Mouse (Mus musculus): Measurements from ENCODE around the gene Trappc10.

The Trappc10 gene

DNA sequence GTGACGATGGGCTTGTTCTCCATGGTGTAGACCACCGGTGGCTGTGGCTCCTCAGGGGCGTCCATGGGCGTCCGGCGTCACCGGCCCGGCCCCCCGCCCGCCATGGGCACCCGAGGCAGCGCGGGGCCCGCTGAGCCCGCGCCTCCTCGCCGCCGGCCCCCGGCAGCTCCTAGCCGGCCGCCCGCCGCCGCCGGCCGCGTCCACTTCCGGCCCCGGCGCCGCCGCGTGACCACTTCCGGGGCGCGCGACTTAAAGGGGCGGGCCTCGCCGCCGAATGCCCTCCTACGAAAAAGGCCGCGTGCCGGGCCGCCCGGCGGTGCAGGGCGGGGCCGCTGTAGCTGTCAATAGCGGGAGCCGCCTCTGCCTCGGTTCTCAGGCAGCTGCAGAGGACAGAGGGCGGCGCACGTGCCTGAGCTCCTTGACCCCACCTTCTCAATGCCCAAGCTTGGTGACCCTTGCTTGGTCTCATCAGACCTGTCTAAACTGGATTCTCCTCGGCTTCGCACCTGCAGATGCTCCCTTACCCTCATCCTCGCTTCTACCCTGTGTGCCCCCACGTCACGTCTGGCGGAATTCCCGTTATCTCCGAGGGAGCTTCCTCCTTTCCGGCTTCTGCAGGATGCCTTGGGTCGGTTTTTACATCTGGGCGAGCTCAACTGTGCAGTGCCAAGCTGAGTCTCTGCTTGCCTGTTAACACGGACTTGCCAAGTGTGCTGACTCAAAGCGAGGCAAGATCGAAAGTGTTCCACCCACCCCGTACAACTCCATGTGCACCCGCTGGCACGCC, at the start of gene Trappc10:
Gene Trappc10, minus strand, starts transcription at position 204 of the 787 bp plus-strand sequence.
- peak; percentile 93 for DNase-seq (ENCODE audit: low read depth)

DNA sequence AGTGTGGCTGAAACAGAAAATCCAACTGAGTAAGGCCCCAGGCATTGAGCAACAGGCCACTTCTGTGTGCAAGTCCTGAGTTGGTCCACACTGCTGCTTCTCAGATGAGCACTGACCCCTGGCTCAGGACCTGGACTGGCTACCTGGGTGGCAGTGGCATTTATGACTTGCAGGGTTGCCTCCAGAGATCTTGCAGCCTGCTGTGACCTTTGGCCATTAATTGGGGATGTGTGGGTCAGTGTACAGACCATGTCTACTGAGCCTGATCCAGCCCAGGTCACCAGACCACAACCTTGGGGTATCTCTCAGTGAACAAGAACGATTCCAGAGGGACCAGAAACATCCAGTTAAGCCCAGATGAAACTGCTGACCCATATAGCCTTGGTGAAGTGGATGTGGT, 49.1 kb upstream of the Trappc10 start:
- no peak for DNase-seq (ENCODE audit: low read depth)

DNA sequence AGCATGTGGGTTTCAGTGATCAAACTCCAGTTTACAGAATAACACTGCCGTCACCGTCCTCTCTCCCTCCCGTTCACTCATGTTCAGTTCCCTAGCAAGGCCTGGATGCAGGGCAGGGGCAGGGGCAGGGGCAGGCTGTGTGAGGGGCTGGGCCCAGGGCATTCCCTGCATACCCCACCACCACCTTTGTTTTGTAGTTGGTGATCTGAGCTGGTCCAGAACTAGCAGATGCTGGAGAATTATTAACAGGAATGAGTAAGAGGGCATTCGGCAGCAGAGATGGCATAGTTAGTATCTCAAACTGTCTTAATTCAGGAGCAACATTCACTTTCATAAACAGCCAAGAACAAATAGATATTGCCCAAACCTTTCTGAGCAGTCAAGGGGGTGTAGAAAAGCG, 47.9 kb upstream of the Trappc10 start:
- DNase-seq (ENCODE audit: low read depth), result no peak

DNA sequence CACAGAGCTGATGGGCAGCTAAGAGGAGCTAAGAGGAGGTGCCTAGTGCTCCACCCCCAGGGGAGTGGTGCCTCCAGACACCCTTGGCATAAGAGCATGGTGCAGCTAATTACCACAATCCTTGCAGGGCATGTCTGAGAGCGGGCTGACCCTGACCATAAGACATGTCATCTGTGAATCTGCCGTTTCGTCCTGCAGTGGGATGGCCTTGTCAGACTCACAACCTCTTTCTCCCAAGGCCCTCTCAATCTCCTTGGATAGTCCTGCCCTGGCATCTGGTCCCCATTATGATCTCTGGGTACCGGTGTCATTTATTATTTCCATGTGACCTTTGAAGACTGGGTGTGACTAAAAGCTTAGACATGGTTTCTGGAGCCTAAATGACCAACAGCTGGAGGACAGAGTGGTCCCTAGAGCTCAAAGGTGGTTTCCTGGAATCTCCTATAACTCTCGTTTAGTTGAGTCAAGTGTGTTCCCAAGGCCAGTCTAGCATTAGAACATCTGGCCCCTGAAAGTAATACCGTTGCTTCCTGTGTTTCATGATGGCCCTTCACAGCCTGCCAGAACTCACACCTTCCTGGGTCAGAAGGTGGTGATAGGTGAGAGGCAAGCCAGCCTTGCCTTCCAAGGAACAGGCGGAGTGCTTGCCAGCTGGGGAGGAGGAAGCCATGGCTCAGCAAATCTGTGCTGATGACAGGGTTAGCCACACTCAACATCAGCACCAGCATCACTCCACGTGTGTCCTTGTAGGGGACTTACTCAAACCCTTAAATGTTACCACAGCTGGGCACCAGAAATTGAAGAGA, 46.5 kb upstream of the Trappc10 start:
- DNase-seq (ENCODE audit: low read depth), result no peak

DNA sequence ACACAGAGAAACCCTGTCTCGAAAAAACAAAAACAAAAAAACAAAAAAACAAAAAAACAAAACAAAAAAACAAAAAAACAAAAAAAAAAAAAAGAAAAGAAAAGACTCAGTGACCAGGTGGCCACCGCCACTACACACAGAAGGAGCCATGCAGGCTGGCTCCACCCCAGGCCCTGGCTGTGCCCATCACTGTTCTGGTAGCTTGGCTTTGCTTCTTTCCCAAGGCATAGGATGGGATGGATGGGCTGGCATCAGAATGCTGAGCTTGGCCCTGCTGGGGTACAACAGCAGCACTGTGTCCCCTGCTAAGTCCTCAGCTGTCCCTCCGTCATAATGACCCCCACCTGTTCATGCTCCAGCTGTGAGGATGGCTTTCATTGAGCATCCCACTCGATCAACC, 44.5 kb upstream of the Trappc10 start:
- DNase-seq (ENCODE audit: low read depth), result no peak

DNA sequence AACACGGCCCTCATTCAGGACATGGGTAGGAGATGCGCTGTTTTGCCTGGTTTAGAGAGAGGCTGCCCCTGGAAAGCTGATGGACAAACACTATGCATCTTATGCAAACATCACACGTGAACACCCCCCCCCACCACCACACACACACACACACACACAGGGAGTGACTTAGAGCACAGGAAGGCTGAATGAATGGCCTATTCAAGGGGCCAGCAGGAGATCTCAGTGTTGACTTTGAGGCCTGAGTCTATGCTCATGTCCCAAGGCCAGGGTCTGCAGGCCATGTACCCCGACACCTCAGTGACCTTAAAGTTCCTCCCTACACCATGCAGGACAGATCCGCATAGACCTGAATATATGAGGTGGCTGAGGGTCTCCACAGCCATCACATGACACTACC, 43.7 kb upstream of the Trappc10 start:
- DNase-seq (ENCODE audit: low read depth), result no peak

DNA sequence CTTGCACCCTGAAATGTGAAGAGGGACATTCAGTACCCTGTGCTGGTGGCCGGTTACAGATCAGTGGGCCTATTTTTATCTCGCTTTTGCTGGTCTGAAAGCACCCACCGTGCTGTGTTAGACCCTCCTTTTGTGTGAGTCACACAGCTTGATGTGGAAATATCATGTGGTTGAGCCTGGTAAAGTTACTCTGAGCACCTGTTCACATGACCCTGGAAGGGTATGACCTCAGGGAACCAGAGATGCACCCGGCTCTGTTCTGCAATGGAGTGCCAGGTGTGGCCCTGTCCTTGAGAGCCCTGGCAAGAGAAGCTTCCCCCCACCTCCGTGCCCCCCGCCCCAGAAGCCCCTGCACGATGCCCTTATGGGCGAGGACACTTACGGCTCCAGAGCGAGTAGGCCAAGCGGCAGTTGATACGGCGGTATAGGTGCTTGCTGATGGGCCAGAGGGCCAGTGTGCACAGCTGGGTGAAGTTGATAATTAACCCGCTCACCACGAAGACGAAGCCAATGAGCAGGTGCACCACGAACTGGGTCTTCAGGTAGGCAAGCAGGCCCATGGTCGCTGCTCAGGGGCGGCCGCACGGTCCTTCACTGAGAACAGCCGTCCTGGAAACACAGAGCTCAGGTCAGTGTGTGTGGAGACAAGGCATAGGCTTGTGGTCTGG, 43.2 kb upstream of the Trappc10 start:
- DNase-seq (ENCODE audit: low read depth), result no peak

DNA sequence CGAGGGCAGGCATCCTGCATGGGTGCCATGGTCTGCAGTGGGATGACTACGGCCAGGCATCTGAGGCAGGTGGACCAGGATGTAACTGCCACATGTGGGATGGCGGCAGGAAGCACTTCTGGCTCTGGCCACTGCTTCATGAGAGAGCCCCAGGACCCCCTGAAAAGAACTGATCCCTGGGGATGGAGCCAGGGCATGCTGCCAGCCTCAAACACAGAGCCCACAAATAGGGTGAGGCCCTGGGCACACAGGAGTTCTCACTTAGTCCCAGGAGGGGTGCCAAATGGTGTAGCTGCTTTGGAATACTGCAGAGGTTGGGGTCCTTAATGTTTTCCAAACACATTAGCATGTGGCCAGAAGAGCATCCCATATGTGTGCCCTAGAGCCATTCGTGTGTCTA, 41.5 kb upstream of the Trappc10 start:
- DNase-seq (ENCODE audit: low read depth), result no peak

DNA sequence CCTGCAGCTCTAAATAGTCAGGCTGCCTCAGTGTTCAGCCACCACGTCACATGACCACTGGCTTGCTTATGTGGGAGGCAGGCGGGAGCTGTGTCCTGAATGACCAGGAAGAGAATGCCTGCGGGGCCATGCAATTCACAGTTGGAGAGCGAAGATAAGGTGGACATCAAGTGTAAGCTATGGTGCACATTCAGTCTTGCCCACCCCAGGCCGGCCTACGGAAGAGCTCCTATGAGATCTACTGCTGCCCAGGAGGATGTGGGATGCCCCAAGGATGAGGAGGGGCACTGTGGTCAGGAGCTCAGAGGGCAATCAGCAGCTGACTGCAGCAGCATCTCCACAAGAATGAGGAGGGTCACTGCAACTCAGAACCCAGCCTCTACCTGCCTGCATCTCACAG, 41.0 kb upstream of the Trappc10 start:
- no peak for DNase-seq (ENCODE audit: low read depth)

DNA sequence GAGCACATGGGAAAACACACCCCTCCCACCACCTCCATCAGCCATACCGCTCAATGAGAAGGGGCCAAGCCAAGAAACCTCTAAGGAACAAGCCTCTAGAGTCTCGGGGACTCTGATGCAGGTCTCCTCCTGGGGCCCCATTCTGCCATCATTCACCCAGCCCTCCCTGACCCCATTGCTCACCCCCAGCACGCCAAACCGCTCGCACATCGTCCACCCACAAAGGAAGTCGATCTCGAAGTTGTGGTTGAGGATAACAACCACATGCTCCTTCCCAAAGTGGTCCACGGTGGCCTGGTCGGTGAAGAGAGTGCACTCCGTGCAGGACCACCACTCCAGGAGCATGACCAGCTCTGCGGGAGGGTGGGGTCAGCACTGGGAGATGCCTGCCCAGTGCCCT, 40.4 kb upstream of the Trappc10 start:
- DNase-seq (ENCODE audit: low read depth), result no peak

DNA sequence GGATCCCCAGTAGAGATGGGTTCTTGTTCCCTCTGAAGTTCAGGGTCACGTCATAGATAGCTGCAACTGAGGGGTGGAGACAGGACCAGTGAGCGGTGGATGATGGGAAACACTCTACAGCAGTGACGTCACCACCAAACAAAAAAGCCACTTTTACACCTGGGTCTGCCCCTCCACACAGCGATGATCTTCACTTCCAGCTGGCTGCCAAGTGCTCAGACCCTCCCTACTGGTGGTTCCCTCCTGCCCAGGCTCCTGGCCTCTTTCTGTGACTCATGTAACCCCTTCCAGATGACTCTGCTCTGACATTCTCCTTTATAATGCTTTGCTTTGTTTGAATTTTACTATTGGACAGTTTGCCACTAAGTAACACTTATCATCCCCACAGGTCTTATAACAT, 38.0 kb upstream of the Trappc10 start:
- no peak for DNase-seq (ENCODE audit: low read depth)

DNA sequence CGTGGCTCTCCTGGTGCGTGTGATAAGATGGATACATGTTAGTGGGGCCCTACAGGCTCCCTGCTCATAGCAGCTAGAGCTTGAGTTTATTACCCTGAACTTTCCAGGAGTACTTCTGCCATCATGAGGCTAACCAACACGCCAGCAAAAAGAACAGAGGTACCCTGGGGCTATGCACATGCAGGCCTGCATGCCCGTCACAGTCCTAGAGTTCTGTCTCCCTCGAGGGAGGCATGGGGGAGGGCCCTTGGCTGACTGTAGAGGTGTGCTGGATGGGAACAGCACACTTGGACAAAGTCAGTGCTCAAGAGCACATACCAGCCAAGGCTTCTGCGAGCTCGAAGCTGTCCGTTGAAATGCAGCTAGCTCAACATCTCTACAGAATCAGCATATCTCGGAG, 36.0 kb upstream of the Trappc10 start:
- DNase-seq (ENCODE audit: low read depth), result no peak

DNA sequence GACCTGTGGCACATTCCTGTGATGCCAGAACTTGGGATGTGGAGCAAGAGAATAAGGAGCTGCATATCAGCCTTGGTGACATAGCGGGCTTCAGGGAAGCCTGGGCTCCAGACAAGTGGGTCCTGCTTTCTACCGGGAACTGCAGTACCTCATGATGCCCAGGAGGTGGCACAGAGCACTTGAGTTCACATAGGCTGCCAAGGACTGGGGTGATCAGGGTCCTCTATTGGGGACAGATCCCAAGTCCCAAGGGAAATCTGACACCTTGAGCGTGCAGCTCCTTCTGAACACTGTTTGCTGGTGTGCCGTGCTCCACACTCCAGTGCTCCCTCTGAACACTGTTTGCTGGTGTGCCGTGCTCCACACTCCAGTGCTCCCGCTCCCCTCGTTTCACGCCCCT, 34.8 kb upstream of the Trappc10 start:
- DNase-seq (ENCODE audit: low read depth), result peak; percentile 77

DNA sequence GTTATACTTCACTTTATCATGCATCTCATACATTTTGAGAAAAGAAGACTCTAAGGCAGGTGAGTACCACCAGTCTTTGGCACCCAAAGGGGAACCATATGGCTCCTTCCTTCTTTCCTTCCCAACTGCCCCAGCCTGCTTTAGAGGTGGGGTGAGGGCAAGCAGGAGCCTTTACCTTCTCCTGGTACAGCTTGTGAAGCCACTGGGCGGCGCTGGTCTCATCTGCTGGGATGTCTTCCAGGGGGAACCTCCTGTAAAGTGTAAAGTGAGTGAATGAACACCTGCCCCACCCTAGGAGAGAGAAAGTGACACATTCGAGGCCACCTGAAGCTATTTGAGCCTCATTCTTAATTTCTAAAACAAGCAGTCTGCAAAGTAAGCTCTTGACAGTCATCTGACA, 33.4 kb upstream of the Trappc10 start:
- no peak for DNase-seq (ENCODE audit: low read depth)

DNA sequence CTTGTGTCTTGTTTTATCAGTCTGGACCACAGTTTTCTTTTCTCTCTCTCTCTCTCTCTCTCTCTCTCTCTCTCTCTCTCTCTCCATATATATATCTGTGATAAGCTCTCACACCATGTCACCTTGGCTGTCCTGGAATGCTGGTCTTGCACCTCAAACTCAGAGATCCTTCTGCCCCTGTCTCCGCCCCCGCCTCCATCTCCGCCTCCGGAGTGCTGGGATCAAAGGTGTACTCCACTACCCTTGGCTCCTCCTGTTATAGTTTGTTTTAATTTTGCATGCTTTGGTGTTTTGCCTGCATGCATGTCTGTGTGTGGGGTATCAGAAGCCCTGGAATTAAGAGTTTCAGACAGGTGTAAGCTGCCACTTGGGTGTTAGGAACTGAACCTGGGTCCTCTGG, 31.8 kb upstream of the Trappc10 start:
- DNase-seq (ENCODE audit: low read depth), result no peak

DNA sequence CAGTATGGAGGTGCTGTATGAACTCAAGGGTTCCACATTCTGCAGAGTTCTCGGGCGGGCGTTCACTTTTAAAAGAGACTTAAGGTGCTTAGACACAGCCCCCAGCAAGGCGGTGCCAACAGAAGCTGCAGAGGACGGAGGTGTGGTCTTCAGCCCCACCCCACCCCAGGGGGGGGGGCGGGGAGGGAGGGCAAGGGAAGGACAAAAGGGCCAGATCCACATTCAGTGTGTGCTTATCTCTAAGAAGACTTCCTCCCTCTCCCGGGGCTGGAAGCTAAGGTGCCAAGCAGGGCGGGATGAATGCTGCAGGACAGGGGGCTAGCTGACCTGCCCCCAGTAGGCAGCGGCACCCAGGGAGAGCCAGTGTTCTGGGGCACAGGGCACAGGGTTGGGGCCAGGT, 28.5 kb upstream of the Trappc10 start:
- DNase-seq (ENCODE audit: low read depth), result no peak

DNA sequence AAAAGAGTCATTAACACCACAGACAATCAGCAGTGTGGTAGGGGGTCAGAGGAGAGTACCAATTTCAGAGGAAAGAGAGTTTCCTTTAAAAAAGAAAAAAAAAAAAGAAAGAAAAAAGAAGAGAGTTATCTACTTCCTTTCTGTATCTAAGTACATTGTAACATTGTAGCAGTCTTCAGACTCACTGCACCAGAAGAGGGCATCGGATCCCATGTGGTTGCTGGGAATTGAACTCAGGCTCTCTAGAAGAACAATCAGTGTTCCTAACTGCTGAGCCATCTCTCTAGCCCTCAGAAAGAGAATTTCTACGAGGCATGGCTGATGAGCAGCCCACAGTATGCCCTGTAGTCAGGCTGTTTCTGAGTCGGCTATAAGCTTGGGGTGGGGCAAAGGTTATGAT, 21.4 kb upstream of the Trappc10 start:
- no peak for DNase-seq (ENCODE audit: low read depth)

DNA sequence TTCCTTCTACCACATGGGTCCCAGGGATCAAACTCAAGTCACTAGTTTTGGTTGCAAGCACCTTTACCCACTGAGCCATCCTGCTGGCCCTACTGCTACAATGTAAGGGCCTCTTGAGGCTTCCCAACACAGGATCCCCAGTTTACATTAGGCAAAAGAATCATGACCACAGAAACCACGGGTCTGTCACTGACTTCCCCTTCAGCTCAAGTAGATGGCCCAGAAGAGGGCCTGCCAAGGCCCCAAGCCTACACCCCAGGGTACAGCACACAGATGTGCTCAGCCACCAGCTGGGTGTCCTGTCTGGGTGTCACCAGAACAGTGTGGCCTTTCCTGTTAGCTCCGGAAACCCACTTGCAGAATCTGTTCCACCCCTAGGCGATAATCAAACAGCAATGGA, 20.3 kb upstream of the Trappc10 start:
- DNase-seq (ENCODE audit: low read depth), result no peak

DNA sequence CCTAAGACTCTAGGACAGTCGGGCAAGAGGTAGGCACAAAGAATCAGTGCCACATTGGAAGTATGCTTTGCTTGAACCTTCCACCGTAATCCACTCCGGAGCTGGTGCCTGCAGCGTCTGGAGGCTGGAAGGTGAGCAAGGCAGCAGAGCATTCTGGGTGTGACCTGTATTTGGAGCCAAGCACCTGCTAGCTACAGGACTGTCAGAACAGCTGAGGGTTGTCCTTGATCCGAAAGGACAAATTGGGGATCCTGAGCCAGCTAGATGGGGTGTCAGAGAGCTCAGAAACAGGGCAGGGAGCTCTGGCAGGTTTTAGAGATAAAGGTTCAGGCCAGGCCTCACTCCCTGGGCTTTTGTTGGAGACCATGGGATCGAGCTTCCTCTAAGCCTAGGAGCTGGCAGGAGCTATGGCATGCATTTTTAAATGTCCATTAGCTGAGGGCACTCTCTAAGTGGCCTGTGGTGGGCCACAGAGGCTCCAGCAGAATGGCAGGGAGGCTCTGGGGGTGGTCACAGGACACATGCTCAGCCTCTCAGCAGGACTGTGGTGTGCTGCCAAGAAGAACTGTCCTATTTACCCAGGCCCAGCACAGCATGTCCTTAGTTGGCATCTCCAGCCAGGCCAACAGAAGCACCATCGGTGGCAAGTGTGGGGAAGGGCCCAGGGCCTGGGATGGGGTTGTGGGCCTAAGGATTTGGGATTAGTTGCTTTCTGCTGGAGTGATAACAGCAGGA, 16.6 kb upstream of the Trappc10 start:
- DNase-seq (ENCODE audit: low read depth), result no peak

DNA sequence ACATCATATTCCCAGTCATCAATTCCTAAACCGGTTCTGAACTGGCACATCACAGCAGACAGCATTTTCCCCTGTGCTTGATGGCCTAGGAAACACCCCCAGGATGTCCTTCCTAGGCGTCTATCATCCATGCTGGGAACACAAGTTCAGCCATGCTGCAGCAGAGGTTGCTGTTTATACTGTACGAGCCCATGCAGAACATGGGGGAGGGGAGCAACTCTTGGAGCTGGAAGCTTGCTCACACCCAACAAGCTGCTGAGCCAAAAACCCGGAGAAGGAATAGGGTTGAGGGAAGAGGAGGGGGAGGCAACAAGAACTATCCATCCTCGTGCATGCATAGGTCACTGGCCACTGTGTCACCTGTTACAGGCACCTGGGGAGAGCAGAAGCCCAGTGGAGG, 15.9 kb upstream of the Trappc10 start:
- DNase-seq (ENCODE audit: low read depth), result no peak

DNA sequence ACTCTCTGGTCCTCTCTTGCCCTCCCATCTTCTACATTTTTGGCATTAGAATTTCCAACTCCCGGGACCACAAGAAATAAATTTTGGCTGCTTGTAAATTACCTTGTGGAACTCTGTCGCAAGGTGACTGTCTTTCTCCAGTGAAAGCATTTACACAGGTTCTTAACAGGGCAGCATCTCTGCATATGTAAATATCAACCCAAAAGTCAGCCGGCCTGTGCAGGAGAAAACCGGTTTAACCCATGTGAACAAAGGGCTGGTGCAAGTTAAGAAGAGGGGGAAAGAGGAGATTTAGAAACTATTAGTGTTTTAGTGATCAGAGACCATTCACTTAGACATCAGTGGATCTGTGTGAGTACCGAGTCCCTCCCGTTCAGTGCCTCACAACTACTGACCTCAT, 15.3 kb upstream of the Trappc10 start:
- no peak for DNase-seq (ENCODE audit: low read depth)

DNA sequence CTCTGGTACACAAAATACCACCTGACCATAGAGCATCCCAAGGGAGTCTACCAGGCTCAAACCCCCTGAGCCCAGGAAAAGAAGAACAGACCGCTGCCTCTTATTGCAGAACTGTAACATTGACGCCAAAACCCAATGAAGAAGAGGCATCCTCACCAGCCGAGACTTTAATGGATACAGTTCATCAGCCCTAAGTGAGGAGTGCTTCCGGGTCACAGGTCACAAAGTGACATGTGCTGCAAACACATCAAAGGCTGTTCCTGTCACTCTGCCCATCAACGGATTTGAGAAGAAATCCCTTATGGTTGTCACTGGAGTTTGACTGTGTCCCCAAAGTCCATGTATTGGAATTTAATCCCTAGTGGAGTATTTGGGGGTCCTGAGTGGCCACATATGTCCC, 14.8 kb upstream of the Trappc10 start:
- DNase-seq (ENCODE audit: low read depth), result no peak
